Mouse (Mus musculus): ENCODE measurements around the gene Apln.

Gene Apln

DNA sequence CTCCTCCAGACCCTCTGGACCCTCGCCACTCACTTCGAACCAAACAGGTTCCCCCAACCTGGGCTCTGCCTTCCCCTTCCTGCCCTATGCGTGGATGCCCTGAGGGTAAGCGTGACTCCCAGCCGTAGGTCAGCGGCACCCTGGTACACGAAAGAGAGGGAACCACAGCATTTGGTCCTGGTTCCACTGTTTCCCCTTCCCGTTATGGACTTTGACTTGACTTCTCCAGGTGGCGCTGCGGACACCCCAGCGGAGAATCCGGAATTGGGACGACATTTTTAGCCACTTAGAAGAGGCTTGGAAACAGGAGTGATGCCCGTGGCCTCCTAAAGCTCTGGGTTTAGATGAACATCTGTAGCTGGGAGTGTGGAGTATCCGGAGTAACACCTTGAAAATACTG lies 15.3 kb downstream of the Apln start:
- 47% methylated on average over 15 of the region's 15 CpGs for WGBS

DNA sequence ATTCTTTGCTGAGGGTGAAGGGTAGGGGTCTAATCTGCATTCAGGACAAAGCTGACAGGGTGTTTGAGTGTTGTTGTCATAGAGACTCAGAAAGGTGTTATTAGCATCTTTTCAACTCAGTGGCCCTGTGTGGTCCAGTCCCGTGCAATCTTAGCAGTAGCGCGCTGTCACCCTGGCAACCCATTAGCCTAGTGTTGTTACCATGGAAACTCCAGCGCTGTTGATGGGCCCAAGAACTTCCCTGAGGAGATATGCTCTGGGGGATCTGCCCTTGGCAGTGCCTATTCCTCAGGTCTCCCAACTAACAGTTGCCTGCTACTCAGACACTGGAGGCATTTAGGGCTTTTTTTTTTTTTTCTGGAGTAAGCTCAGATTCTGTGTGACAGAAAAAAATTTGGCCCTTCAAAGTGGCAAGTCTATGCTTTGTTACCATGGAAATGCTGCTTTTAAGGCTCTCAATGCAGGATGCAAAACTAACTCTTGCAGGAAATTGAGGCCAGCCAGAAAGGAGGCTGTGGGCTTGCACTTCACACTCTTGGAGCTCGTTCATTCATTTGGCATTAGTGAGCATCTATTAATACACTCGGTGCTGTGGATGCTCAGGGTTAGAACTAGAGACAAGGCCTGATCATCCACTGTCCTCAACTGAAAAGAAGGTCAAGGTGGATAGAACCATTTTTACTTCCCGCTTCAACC lies 17.6 kb downstream of the Apln start:
- WGBS, result 39% methylated on average over 7 of the region's 7 CpGs

DNA sequence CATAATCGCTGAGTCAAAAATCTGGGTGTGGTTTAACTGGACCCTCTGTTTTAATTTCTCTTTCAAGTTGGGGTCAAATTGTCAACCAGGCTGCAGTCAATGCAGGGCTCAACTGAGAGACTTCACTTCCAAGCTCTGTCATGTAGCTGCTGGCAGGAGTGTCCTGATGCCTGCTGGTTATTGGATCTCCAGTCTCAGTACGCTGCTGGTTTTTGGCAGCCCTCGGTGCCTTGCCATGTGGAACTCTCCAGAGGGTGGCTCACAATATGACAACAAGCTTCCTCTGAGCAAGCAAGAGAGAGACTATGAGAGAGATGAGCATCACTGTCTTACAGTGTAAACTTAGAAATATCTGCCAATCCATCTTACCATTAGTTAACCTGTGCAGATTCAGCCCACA lies 23.0 kb downstream of the Apln start:
- 72% methylated on average over 3 of the region's 3 CpGs for WGBS

DNA sequence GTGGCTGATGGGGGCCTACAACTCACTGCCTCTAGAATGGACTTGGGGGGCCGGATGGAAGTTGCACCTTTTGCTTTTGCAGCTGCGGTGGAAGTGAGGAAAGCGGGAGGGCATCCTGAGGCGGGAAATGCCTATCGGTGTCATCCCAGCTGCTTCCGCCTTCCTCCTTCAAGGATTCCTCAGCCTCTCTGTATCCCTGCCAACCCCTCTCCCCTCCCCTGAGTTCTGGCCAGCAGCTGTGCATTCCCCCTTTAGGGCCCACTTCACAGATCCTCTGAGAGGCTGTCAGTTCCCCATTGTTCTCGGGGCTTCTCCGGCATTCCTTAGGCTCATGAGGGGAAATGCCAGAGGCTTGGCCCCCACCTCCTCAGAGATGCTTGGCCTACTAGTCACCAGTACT lies 28.6 kb downstream of the Apln start:
- 74% methylated on average over 8 of the region's 8 CpGs for WGBS

DNA sequence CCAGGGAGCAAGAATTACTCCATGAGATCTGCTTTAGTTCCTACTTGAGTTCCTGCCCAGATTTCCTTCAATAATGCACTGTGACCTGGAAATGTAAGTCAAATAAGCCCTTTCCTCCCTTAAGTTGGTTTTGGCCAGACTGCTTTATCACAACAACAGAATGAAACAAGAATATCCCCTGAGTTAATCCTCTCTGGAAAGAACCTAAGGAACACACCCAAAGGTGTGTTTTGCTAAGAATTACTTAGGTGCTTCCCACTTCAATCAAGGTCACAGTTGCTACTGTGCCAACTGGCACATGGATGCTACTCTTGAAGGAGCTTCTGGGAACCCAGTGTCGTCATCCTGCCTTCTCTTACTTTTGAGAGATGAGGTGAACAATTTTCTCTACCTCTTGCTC lies 29.9 kb downstream of the Apln start:
- 70% methylated on average over 1 of the region's 1 CpGs for WGBS

DNA sequence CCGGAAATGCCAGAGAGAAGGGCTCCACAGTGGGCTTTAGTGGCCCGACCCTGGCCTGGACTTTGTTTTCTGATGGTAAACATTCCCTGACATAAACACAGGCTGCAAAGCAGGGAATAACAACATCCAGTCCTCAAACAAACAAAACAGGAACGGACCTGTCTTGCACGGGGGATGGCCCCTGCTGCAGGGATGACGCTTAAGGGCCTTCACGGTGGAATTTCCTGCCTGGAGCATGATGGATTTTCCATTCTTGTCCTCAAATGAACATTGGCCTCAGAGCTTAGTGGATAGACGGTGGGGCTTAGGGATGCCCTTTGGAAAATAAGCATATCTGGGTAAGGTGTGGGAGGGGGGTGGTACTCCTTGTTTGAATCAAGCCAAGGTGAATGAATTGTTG lies 33.5 kb downstream of the Apln start:
- WGBS, result 88% methylated on average over 7 of the region's 7 CpGs

DNA sequence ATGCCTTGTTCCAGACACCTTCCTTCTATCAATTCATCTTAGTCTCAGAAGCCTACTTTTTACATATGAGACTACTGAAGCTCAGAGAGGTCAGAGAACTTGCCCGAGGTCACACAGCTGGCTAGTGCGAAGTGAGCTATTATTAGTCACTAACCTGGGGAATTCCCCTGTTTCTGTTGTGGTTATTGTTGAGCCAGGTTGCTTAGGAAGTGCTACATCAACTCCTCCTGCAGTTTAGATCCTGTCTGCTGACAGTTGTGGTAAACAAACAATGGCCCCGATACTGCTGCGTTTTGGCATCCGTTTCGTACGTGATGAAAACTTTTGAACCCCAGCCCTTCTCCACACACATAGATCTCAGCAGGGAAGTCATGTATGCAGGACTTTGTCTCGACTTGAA lies 36.2 kb downstream of the Apln start:
- WGBS, result 81% methylated on average over 8 of the region's 8 CpGs

DNA sequence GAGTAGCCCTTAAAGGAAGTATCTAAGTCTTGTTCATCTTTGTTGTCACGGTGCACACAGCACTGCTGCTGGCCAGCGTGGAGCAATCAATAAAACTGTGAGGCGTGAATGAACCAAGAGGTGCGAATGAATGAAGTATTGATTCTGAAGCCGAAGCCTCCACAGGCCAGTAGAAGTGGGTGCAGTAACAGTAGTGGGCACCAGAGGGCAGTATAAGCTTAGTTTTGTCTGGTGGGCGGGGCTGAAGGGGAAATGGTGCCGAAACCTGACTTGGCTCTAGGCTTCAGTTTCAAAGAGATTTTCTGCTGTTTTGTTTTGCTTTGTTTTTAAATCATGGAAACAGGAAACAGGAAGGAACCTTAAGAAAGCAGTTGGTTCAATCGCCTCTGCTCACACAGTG lies 42.0 kb downstream of the Apln start:
- 3% methylated on average over 8 of the region's 8 CpGs for WGBS

DNA sequence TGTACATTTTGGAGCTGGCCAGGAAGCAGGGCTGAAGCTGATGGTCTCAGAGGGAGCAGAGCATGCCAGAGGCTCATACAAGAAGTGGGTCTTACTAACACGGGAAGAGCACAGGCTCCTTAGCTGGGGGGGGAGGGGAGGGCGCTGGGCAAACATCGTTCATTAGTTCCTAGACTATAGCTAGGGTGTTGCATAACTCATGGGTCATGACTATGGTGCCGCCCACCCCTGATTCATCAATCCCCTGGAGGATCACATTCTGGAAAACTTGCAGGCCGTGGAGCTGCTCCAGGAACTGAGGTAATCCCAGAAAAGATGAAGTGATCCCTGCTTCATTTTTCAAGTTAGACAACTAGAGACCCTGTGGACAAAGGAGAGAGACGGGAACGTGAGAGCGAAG lies 46.6 kb downstream of the Apln start:
- 74% methylated on average over 8 of the region's 8 CpGs for WGBS

DNA sequence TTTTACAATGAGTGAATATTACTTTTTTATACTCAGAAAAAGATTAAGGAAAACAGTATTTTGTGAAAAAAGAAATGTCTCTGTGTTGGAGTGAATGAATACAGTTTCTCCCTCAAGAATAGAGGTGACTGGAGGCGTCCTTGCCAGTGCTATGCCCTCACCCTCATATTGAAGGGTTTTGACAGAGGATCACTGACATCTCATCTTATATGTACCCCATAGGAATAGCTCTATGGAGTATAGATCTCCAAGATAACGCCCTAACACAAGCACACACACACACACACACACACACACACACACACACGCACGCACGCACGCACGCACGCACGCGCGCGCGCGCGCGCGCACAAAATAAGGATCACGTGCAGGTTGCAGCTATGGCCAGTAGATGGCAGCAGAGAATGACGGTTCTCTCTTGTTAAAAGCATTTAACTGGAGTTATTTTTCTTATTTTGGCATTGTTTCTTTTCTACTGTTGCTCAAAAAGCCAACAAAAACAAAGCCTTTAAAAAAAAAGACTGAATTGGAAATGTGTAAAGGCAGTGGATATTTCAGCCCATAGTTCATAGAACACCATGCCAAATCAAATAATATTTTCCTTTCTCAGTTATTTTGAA lies 49.5 kb downstream of the Apln start:
- WGBS, result 10% methylated on average over 19 of the region's 19 CpGs

DNA sequence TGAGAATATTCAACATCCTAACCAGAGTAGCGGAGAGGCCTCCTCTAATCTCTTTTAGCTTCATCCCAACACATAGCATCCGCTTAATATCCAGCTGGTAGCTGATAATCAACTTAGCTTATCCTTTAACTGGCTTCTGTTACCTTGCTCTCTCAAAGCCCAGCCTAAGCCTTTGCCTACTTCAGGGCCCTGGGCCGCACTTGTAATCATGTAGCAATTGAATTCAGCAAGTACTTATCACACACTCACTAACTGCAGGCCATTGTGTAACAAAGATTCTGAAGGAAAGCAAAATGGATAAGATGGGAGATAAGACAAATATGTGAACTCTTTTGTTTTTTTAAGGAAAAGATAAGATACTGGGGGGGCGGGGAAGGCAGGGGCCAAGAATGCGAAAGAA lies 57.6 kb downstream of the Apln start:
- 92% methylated on average over 5 of the region's 5 CpGs for WGBS

DNA sequence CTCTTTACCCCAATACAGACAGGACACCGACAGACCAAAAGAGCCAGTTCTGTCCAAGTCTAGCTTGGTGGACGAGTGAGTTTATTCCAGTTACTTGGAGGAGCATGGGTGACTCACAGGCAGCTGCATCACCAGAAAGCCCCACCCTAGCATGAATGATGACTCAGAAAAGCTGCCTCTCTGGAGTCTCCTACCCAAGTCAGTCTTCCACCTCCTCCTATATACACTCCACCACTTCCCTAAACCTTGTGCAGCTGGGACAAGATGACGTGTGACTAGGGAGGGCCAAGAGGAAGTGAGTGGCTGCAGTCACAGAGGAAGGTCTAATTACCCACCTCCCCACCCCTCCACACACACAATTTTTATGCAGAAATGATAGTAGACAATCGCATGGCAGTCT lies 58.1 kb downstream of the Apln start:
- 43% methylated on average over 4 of the region's 4 CpGs for WGBS

Data from cerebral cortex, adult 2 months (tissue).